Mouse (Mus musculus): Measurements from ENCODE around the gene Rims4. TPM values are rescaled to one million over a fixed set of nuclear protein-coding genes. Genes with fewer than 3 reads are reported as not detected.

Rims4 gene
- polyA plus RNA-seq, 1 experiment from 2014 or later: 0.11 TPM

- Histone ChIP-seq H3K9ac (ENCODE audit: low read depth, low read length) (no peak overlapping the region), H3K4me2 (no peak overlapping the region), H3K9me3 (ENCODE audit: control insufficient read depth, low read length) (no peaks in the 10 kb centered on the region), H3K27ac (ENCODE audit: low read depth, low read length) (no peak overlapping the region), H3K27me3 (replicated peaks; ENCODE audit: control insufficient read depth, insufficient read depth, low read length) (no peaks in the 10 kb centered on the region), H3K36me3 (ENCODE audit: control insufficient read depth, insufficient read depth, low read length) (no peaks in the 10 kb centered on the region), H3K4me3 (ENCODE audit: low read depth, low read length) (no peak overlapping the region), H3K4me1 (replicated peaks; ENCODE audit: control insufficient read depth, insufficient read depth, low read length) (no peaks in the 10 kb centered on the region)
- 35% methylated on average over 6 of the region's 6 CpGs for WGBS
- ATAC-seq (replicated peaks; ENCODE audit: low FRiP score): no peak
- peak; percentile 44 for DNase-seq (ENCODE audit: low spot score)
Measured at GRCm38 (mm10) chr2:163889411-163889810, 29.1 kb downstream of the Rims4 start.

- H3K4me2 ChIP-seq: no peak overlapping the region
- no peak for ATAC-seq (replicated peaks; ENCODE audit: low FRiP score)
- 67% methylated on average over 17 of the region's 17 CpGs for WGBS
- no peak for DNase-seq (ENCODE audit: low spot score)
- no peak overlapping the region for H3K4me3 ChIP-seq (ENCODE audit: low read depth, low read length)
- no peaks in the 10 kb centered on the region for H3K27me3 ChIP-seq (replicated peaks; ENCODE audit: control insufficient read depth, insufficient read depth, low read length)
- no peaks in the 10 kb centered on the region for H3K4me1 ChIP-seq (replicated peaks; ENCODE audit: control insufficient read depth, insufficient read depth, low read length)
- no peaks in the 10 kb centered on the region for H3K9me3 ChIP-seq (ENCODE audit: control insufficient read depth, low read length)
- no peaks in the 10 kb centered on the region for H3K36me3 ChIP-seq (ENCODE audit: control insufficient read depth, insufficient read depth, low read length)
- no peak overlapping the region for H3K9ac ChIP-seq (ENCODE audit: low read depth, low read length)
- H3K27ac ChIP-seq (ENCODE audit: low read depth, low read length): no peak overlapping the region
Measured at GRCm38 (mm10) chr2:163882859-163883652, 35.4 kb downstream of the Rims4 start.

- DNase-seq (ENCODE audit: low spot score) (no peak), ATAC-seq (replicated peaks; ENCODE audit: low FRiP score) (no peak)
- Histone ChIP-seq H3K4me2 (no peak overlapping the region), H3K9me3 (ENCODE audit: control insufficient read depth, low read length) (no peaks in the 10 kb centered on the region), H3K27ac (ENCODE audit: low read depth, low read length) (no peak overlapping the region), H3K36me3 (ENCODE audit: control insufficient read depth, insufficient read depth, low read length) (no peaks in the 10 kb centered on the region), H3K4me3 (ENCODE audit: low read depth, low read length) (no peak overlapping the region), H3K4me1 (replicated peaks; ENCODE audit: control insufficient read depth, insufficient read depth, low read length) (no peaks in the 10 kb centered on the region), H3K27me3 (replicated peaks; ENCODE audit: control insufficient read depth, insufficient read depth, low read length) (no peaks in the 10 kb centered on the region), H3K9ac (ENCODE audit: low read depth, low read length) (no peak overlapping the region)
- 87% methylated on average over 6 of the region's 6 CpGs for WGBS
Measured at GRCm38 (mm10) chr2:163880891-163881290, 37.6 kb downstream of the Rims4 start.

- 70% methylated on average over 14 of the region's 14 CpGs for WGBS
- no peak for ATAC-seq (replicated peaks; ENCODE audit: low FRiP score)
- no peak overlapping the region for H3K27ac ChIP-seq (ENCODE audit: low read depth, low read length)
Measured at GRCm38 (mm10) chr2:163876830-163877498, 41.5 kb downstream of the Rims4 start.

GRCm38 (mm10) chr2:163875484-163875883 is 43.0 kb downstream of the Rims4 start:
- Histone ChIP-seq H3K9me3 (ENCODE audit: control insufficient read depth, low read length) (no peaks in the 10 kb centered on the region), H3K27ac (ENCODE audit: low read depth, low read length) (no peak overlapping the region), H3K27me3 (replicated peaks; ENCODE audit: control insufficient read depth, insufficient read depth, low read length) (no peaks in the 10 kb centered on the region), H3K4me1 (replicated peaks; ENCODE audit: control insufficient read depth, insufficient read depth, low read length) (no peaks in the 10 kb centered on the region), H3K9ac (ENCODE audit: low read depth, low read length) (no peak overlapping the region), H3K4me2 (no peak overlapping the region), H3K36me3 (ENCODE audit: control insufficient read depth, insufficient read depth, low read length) (no peaks in the 10 kb centered on the region), H3K4me3 (ENCODE audit: low read depth, low read length) (no peak overlapping the region)
- ATAC-seq (replicated peaks; ENCODE audit: low FRiP score) (no peak), DNase-seq (ENCODE audit: low spot score) (no peak)
- WGBS: 69% methylated on average over 7 of the region's 7 CpGs

More at GRCm38 (mm10) chr2:163876830-163877498, 41.5 kb downstream of the Rims4 start:
- no peaks in the 10 kb centered on the region for H3K4me1 ChIP-seq (replicated peaks; ENCODE audit: control insufficient read depth, insufficient read depth, low read length)
- no peak overlapping the region for H3K9ac ChIP-seq (ENCODE audit: low read depth, low read length)
- no peaks in the 10 kb centered on the region for H3K9me3 ChIP-seq (ENCODE audit: control insufficient read depth, low read length)
- H3K4me2 ChIP-seq: no peak overlapping the region
- no peaks in the 10 kb centered on the region for H3K27me3 ChIP-seq (replicated peaks; ENCODE audit: control insufficient read depth, insufficient read depth, low read length)
- H3K36me3 ChIP-seq (ENCODE audit: control insufficient read depth, insufficient read depth, low read length): no peaks in the 10 kb centered on the region
- DNase-seq (ENCODE audit: low spot score): no peak
- H3K4me3 ChIP-seq (ENCODE audit: low read depth, low read length): no peak overlapping the region

GRCm38 (mm10) chr2:163874877-163875276 is 43.6 kb downstream of the Rims4 start:
- H3K36me3 ChIP-seq (ENCODE audit: control insufficient read depth, insufficient read depth, low read length): no peaks in the 10 kb centered on the region
- H3K27ac ChIP-seq (ENCODE audit: low read depth, low read length): no peak overlapping the region
- no peak overlapping the region for H3K4me2 ChIP-seq
- H3K4me1 ChIP-seq (replicated peaks; ENCODE audit: control insufficient read depth, insufficient read depth, low read length): no peaks in the 10 kb centered on the region
- DNase-seq (ENCODE audit: low spot score) (no peak), ATAC-seq (replicated peaks; ENCODE audit: low FRiP score) (no peak)
- no peak overlapping the region for H3K9ac ChIP-seq (ENCODE audit: low read depth, low read length)
- 63% methylated on average over 5 of the region's 5 CpGs for WGBS
- H3K9me3 ChIP-seq (ENCODE audit: control insufficient read depth, low read length): no peaks in the 10 kb centered on the region
- no peaks in the 10 kb centered on the region; the same call in 1 of the 2 replicates for H3K27me3 ChIP-seq (replicated peaks; ENCODE audit: control insufficient read depth, insufficient read depth, low read length)
- H3K4me3 ChIP-seq (ENCODE audit: low read depth, low read length): no peak overlapping the region

GRCm38 (mm10) chr2:163871906-163872305 is 46.6 kb downstream of the Rims4 start:
- DNase-seq (ENCODE audit: low spot score) (no peak), ATAC-seq (replicated peaks; ENCODE audit: low FRiP score) (no peak)
- H3K4me2 ChIP-seq: no peak overlapping the region
- no peak overlapping the region for H3K9ac ChIP-seq (ENCODE audit: low read depth, low read length)
- H3K27me3 ChIP-seq (replicated peaks; ENCODE audit: control insufficient read depth, insufficient read depth, low read length): no peaks in the 10 kb centered on the region; the same call in 1 of the 2 replicates
- H3K9me3 ChIP-seq (ENCODE audit: control insufficient read depth, low read length): no peaks in the 10 kb centered on the region
- 56% methylated on average over 3 of the region's 3 CpGs for WGBS
- no peak overlapping the region for H3K4me3 ChIP-seq (ENCODE audit: low read depth, low read length)
- H3K27ac ChIP-seq (ENCODE audit: low read depth, low read length): no peak overlapping the region
- no peaks in the 10 kb centered on the region for H3K4me1 ChIP-seq (replicated peaks; ENCODE audit: control insufficient read depth, insufficient read depth, low read length)
- H3K36me3 ChIP-seq (ENCODE audit: control insufficient read depth, insufficient read depth, low read length): no peaks in the 10 kb centered on the region

GRCm38 (mm10) chr2:163871266-163871665 is 47.2 kb downstream of the Rims4 start:
- no peak for ATAC-seq (replicated peaks; ENCODE audit: low FRiP score)
- no peak for DNase-seq (ENCODE audit: low spot score)
- H3K4me2 ChIP-seq: no peak overlapping the region
- H3K36me3 ChIP-seq (ENCODE audit: control insufficient read depth, insufficient read depth, low read length): no peaks in the 10 kb centered on the region
- H3K27me3 ChIP-seq (replicated peaks; ENCODE audit: control insufficient read depth, insufficient read depth, low read length): no peaks in the 10 kb centered on the region; the same call in 1 of the 2 replicates
- no peaks in the 10 kb centered on the region for H3K9me3 ChIP-seq (ENCODE audit: control insufficient read depth, low read length)
- no peak overlapping the region for H3K27ac ChIP-seq (ENCODE audit: low read depth, low read length)
- no peaks in the 10 kb centered on the region for H3K4me1 ChIP-seq (replicated peaks; ENCODE audit: control insufficient read depth, insufficient read depth, low read length)
- H3K4me3 ChIP-seq (ENCODE audit: low read depth, low read length): no peak overlapping the region
- no peak overlapping the region for H3K9ac ChIP-seq (ENCODE audit: low read depth, low read length)
- 74% methylated on average over 4 of the region's 4 CpGs for WGBS

All from liver, embryonic 11.5 days (tissue).